Mouse (Mus musculus) right cerebral cortex, postnatal 14 days (tissue): ENCODE data around the gene Arl6ip6.

Source experiments
- DNase-seq: peaks from one replicate; pipeline ENCODE4 v3.0.0; 2022

The Arl6ip6 gene

DNA sequence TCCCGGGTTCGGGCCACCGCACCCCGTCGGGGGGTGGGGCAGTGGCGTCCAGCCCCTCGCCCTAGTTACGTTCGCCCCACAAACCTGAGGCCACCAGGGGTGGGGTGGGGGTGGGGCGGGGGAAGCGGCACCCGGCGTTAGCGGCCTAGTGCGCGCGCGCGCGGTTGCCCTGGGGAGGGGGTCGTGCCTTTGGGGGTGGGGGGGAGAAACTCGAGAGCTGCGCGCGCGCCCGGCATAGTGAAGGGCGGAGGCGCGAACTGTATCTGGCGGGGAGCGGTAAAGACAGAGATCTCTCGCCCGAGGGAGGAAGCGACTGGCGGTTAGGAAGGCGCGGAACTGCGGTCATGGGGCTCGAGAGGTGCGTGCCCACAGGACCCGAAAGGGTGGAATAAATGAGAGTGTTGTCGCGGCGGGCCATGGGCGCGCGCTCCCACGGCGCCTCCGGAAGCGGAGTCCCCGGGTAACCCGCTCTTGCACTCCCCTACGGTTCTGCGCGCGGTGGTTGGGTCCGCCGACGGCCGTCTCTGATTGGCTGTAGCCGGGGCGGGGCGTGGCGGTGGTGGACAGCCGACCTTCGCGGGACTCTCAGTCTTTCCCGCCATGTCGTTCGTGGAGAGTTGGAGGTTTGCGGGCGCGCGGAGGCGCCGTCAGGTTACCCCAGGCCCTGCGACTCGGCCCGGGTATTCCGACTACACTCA lies at the start of gene Arl6ip6:
TSS of gene Arl6ip6 (plus strand) at position 204 of the 698 bp plus-strand sequence.
- peak; percentile 98 for DNase-seq

- DNase-seq = no peak
Measured at GRCm38 (mm10) chr2:53146852-53147251, 44.7 kb upstream of the Arl6ip6 start.

GRCm38 (mm10) chr2:53173966-53174365 lies 17.6 kb upstream of the Arl6ip6 start:
- no peak for DNase-seq

DNA sequence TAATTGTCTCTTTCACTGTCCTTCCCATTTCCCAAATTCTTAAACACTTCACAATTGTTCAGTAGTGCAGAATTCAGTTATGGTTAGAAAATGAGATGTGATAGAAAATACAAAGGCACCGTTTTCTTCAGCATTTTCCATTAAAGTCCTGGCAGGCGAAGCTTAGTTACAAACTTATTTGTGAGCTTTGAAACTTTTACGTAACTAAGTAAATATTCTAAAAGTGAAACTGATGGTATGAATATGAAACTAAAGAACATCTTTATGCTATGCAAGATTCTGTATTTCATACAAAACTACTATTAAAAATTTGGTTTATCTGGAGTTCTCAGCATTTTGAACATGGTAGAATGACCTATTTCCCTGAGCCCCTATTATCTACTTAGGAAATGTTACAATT lies 12.6 kb upstream of the Arl6ip6 start:
- DNase-seq = no peak

DNA sequence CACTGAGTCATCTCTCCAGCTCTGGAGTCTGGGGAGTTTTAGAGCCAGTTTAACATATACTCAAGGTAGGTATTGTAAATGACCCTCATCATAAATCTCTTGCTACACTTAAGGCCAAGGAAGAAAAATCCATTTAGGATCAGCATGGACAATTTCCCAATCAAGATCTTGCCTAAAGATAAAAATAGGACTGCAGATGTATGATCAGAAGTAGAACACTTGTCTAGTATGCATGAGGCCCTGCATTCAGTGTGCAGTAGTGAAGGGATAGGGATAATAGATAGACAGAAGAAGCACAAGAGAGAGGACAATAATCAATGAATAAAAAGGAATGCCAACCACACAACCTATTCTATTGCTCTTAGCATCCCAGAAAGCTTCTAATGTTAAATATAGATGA lies 11.7 kb upstream of the Arl6ip6 start:
- DNase-seq = no peak

- DNase-seq = no peak
Measured at GRCm38 (mm10) chr2:53189811-53190210, 1.7 kb upstream of the Arl6ip6 start.

DNA sequence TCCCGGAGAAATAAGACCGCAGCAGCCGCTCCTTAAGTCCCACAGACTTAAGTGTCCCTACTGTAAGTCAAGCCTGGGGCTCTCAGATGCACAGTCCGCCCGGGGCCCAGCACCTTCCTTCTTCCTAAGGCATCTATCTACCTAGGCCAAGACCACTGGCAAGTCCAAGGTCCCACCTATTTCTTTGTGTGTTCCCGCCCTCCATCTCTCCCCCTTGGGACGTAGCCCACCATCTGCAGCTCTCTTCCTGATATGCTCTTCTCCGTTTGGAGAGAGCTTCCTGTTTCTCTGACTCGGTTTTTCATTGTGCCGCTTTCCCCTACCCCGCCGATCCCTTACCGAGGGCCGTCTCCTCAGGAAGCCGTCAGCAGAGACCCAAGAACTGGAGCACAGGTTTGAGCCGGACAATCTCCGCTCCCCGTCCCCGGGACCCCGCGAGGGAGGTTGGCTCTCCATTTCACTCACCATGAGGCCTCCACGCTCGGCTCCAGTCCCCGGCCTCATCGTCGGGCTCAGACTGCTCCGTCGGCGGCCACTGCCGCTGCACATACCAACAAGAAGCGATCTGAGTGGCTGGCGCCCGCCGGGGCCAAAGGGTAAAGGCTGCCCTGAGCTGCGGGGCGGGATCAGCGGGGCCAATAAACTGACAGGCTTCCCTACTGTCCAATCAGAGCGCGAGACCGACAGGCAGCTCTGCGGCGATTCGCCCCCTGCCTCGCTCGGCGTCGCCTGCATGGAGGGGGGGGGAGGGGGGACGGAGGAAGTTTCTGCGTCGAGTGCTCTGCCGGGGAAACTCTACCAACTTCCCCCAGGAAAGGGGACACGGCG lies 628 bp upstream of the Arl6ip6 start, which contains the start of gene Prpf40a:
TSS of gene Prpf40a (minus strand) at position 601 of the 828 bp plus-strand sequence.
- peak; percentile 100 for DNase-seq

DNA sequence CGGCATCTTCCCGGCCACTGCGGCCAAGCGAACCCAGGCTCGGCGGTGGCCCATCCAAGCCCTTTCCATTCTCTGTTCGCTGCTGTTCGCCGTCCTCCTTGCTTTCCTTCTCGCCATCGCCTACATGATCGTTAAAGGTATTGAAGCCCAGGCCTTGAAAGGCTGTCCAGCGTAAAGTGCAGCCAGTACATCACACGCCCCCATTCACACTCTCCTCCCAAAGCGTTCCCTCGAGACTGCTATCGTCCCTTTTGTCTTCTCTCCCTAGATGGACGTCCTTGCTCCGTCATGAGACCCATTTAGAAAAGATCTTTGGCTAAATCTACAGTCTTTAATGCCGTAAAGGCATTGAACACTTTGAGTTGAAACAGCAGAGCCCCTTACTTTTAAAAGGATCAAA lies 860 bp downstream of the Arl6ip6 start:
- no peak for DNase-seq

- DNase-seq = no peak
Measured at GRCm38 (mm10) chr2:53196431-53196830, 4.9 kb downstream of the Arl6ip6 start.

- DNase-seq = no peak
Measured at GRCm38 (mm10) chr2:53199203-53199602, 7.7 kb downstream of the Arl6ip6 start.

- no peak for DNase-seq
Measured at GRCm38 (mm10) chr2:53200164-53200885, 8.8 kb downstream of the Arl6ip6 start.

- DNase-seq = no peak
Measured at GRCm38 (mm10) chr2:53204373-53205274, 13.1 kb downstream of the Arl6ip6 start.

DNA sequence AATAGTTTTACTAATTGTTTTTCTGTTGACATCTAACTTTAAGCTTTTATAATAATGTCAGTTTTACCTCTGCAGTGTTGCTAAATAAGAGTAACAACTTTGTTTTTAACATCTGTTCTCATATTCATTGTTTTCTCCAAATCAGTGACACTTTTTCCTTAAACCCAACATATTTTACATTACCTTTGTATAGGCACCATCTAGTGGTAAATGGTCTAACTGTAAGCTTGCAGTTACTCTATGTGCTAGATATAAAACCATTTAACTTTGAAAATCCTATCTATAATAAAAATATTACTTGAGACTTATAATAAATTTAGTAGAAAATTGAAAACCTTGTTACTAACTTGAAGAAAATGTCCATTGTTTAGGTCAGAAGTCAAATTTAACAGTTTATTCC lies 15.2 kb downstream of the Arl6ip6 start:
- DNase-seq = no peak

DNA sequence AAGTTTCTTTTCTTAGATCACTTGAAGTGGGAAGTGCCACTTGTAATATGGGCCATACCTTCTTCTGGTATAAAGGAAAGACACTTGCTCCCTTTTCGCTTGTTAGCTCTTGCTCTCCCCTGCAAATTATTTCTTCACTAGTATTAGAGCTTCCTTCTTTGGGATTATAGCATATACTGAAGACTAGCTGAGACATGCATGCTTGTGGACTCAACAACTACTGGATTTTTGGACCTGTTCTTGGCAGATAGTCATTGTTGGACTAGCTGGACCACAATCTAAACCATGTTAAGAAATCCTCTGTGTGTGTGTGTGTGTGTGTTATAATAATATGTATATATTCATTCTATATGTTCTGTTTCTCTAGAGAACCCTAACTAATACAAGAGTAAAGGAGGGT lies 22.0 kb downstream of the Arl6ip6 start:
- no peak for DNase-seq

GRCm38 (mm10) chr2:53222242-53222641 lies 30.7 kb downstream of the Arl6ip6 start:
- no peak for DNase-seq

DNA sequence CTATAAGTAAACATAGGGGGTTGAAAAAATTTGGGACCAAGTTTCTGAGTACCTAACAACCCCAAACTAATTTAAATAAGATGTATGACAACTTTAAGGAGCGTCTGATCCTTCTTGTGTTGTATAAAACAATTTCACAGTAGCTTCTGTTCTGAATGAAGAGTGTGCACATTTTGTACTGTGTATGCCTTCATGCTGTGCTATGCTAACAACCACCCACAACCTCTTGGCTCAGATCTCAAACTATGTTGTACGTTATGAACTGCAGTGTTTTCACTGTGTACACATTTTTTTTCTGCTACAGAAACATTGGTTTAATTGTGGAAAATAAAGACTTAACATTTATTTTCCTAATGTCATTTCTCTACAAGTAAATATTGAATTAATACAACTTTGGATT lies 65.5 kb downstream of the Arl6ip6 start:
- no peak for DNase-seq
